ENCODE assay signal across 9 mouse cellular contexts in the genomic region with DNA sequence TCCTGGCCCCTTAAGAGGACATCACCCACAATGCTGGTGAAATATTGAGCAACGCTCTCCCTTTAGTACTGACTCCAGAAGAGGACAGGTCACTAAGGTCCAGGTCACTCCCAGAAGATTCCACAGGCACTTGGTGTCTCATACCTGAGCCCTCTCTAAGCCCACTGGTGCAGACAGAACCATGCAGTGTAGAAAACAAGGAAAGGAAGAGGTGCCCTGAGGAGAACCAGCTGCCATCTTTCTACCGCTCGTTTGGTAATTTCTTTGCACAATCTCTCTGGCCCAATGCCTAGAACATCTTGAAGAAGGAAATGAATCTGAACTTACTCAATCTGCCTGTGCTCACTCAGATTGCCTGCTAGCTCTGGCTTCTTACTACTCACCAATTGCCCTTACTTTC. TPM values are rescaled to one million over a fixed set of nuclear protein-coding genes. Genes with fewer than 3 reads are reported as not detected.
DNase-seq lines count a peak whose midpoint lies in the region; ATAC-seq and TF ChIP-seq lines count a peak whose summit lies in the region.
"Had no signal": no experiment of that assay in that cellular context is flagged by ENCODE, and none has a peak within 500 bp of the region (broad histone marks: within the 10 kb centered on the region; RNA-seq: fewer than 3 reads in every experiment).

No protein-coding gene starts in this region.

- H3K9me3 ChIP-seq in lung, embryonic 16.5 days (ENCODE audit: control insufficient read depth, low read length), result no peaks in the 10 kb centered on the region
- H3K9me3 ChIP-seq in forebrain, embryonic 10.5 days, result no peaks in the 10 kb centered on the region
- H3K9me3 ChIP-seq: embryonic facial prominence, embryonic 15.5 days had no signal

- no peak overlapping the region for H3K4me3 ChIP-seq in lung, embryonic 16.5 days (ENCODE audit: low read length)
- H3K4me3 ChIP-seq in forebrain, embryonic 10.5 days, result no peak overlapping the region
- H3K4me3 ChIP-seq: embryonic facial prominence, embryonic 15.5 days had no signal

- H3K27me3 ChIP-seq in lung, embryonic 16.5 days (ENCODE audit: control insufficient read depth, insufficient read depth, low read depth, low read length), result no peaks in the 10 kb centered on the region
- H3K27me3 ChIP-seq in forebrain, embryonic 10.5 days (ENCODE audit: poor library complexity, severe bottlenecking), result no peaks in the 10 kb centered on the region
- H3K27me3 ChIP-seq: embryonic facial prominence, embryonic 15.5 days had no signal

- no peak for TF ChIP-seq CTCF in brain, embryonic 14.5 days (IDR thresholded peaks at IDR 0.05; ENCODE audit: borderline replicate concordance, extremely low read depth, insufficient read depth, insufficient read length)

- WGBS in lung, embryonic 16.5 days, result 45% methylated on average over 3 of the region's 3 CpGs
- WGBS in forebrain, embryonic 10.5 days, result 90% methylated on average over 3 of the region's 3 CpGs

- DNase-seq in kidney, adult 8-10 months, result peak; percentile 25 to 27
- DNase-seq in kidney, postnatal 10 days, result no peak
- DNase-seq in NIH3T3 (ENCODE audit: low read depth), result peak; percentile 95
- peak; percentile 30 for DNase-seq in brain, embryonic 14.5 days (ENCODE audit: low read depth)
- no peak for DNase-seq in cerebellum, postnatal 4 days (ENCODE audit: low spot score in 2 of 2)
- no peak for DNase-seq in embryo, embryonic 10 days (ENCODE audit: low spot score)
- DNase-seq in forebrain, embryonic 10.5 days (ENCODE audit: extremely low spot score, low spot score), result no peak

- peaks cover 7% of the 10 kb centered on the region for H3K4me1 ChIP-seq in lung, embryonic 16.5 days (replicated peaks; ENCODE audit: control insufficient read depth, insufficient read depth, low read length)
- no peaks in the 10 kb centered on the region for H3K4me1 ChIP-seq in forebrain, embryonic 10.5 days
- H3K4me1 ChIP-seq: embryonic facial prominence, embryonic 15.5 days had no signal

- H3K27ac ChIP-seq in lung, embryonic 16.5 days (ENCODE audit: low read length), result peak overlapping the region; percentile 79
- H3K27ac ChIP-seq in forebrain, embryonic 10.5 days, result no peak overlapping the region
- H3K27ac ChIP-seq: embryonic facial prominence, embryonic 15.5 days had no signal

- 0 out of 2 replicates have a peak overlapping the region, but pooled peaks have one; percentile 20 for H3K4me2 ChIP-seq in lung, embryonic 16.5 days (ENCODE audit: low read depth, low read length)
- H3K4me2 ChIP-seq: embryonic facial prominence, embryonic 15.5 days had no signal

- peak; percentile 61; the same call in 1 of the 2 replicates for ATAC-seq in lung, embryonic 16.5 days (ENCODE audit: low read depth)

- H3K9ac ChIP-seq in lung, embryonic 16.5 days (ENCODE audit: low read length), result no peak overlapping the region
- H3K9ac ChIP-seq: embryonic facial prominence, embryonic 15.5 days had no signal

- TF ChIP-seq POLR2A in brain, embryonic 14.5 days (IDR thresholded peaks at IDR 0.05; ENCODE audit: borderline replicate concordance, extremely low read depth, insufficient read depth, insufficient read length, poor library complexity, severe bottlenecking), result no peak

- H3K36me3 ChIP-seq in lung, embryonic 16.5 days (ENCODE audit: control insufficient read depth, insufficient read depth, low read length), result no peaks in the 10 kb centered on the region
- no peaks in the 10 kb centered on the region for H3K36me3 ChIP-seq in forebrain, embryonic 10.5 days (replicated peaks)
- H3K36me3 ChIP-seq: embryonic facial prominence, embryonic 15.5 days had no signal

RNA-seq across cellular contexts. Expression of gene Xdh, which starts 2.0 kb away (rescaled TPM):
- polyA plus RNA-seq in brain, embryonic 14.5 days (2012; rRNA removed), result 0.16 and 0.36 TPM in 2 replicates
- polyA plus RNA-seq in lung, embryonic 16.5 days (2015; fragmentation: Nextera tagmentation; extraction: Ambion mirVana), result 9.5 and 13.9 TPM in 2 replicates
- polyA plus RNA-seq in forebrain, embryonic 10.5 days (2016; fragmentation: Nextera tagmentation; extraction: Ambion mirVana), result 0.15 and 0.18 TPM in 2 replicates

Comparison
In these comparisons a context has a peak if more than half of its experiments do, and no peak if none do; other contexts are left out.
1. DNase-seq: peak in kidney, adult 8-10 months (2 of 2), NIH3T3 (single experiment) and brain, embryonic 14.5 days (single experiment); none in kidney, postnatal 10 days (single experiment), cerebellum, postnatal 4 days (0 of 2), embryo, embryonic 10 days (single experiment) and forebrain, embryonic 10.5 days (single experiment).